Mouse (Mus musculus): ENCODE data around the gene Atm. TPM values are rescaled to one million over a fixed set of nuclear protein-coding genes. Genes with fewer than 3 reads are reported as not detected.

Gene Atm
- polyA plus RNA-seq, 1 experiment from 2014 or later, result 26.1 TPM

GRCm38 (mm10) chr9:53401146-53401545 is 135.4 kb downstream of the Atm start:
- Histone ChIP-seq H3K9me3 (ENCODE audit: control insufficient read depth, low read length) (no peaks in the 10 kb centered on the region), H3K4me3 (ENCODE audit: low read length) (no peak overlapping the region), H3K27ac (ENCODE audit: low read depth, low read length) (no peak overlapping the region), H3K9ac (ENCODE audit: low read depth, low read length) (no peak overlapping the region), H3K4me2 (replicated peaks; ENCODE audit: low read depth, low read length) (no peak overlapping the region), H3K36me3 (ENCODE audit: control insufficient read depth, insufficient read depth, low read length) (no peaks in the 10 kb centered on the region; the same call in 1 of the 2 replicates), H3K27me3 (ENCODE audit: control insufficient read depth, insufficient read depth, low read length) (no peaks in the 10 kb centered on the region), H3K4me1 (ENCODE audit: control insufficient read depth, insufficient read depth, low read length) (peaks cover 13% of the 10 kb centered on the region)
- WGBS, result 73% methylated on average over 8 of the region's 8 CpGs
- no peak for ATAC-seq (ENCODE audit: low FRiP score, low TSS enrichment)

- 60% methylated on average over 4 of the region's 4 CpGs for WGBS
- Histone ChIP-seq H3K9ac (ENCODE audit: low read depth, low read length) (no peak overlapping the region), H3K4me2 (replicated peaks; ENCODE audit: low read depth, low read length) (no peak overlapping the region), H3K4me1 (ENCODE audit: control insufficient read depth, insufficient read depth, low read length) (peaks cover 13% of the 10 kb centered on the region), H3K9me3 (ENCODE audit: control insufficient read depth, low read length) (no peaks in the 10 kb centered on the region), H3K36me3 (ENCODE audit: control insufficient read depth, insufficient read depth, low read length) (no peaks in the 10 kb centered on the region; the same call in 1 of the 2 replicates), H3K4me3 (ENCODE audit: low read length) (no peak overlapping the region), H3K27ac (ENCODE audit: low read depth, low read length) (no peak overlapping the region), H3K27me3 (ENCODE audit: control insufficient read depth, insufficient read depth, low read length) (no peaks in the 10 kb centered on the region)
- ATAC-seq (ENCODE audit: low FRiP score, low TSS enrichment), result no peak
Observed at GRCm38 (mm10) chr9:53400696-53401095, 135.8 kb downstream of the Atm start.

GRCm38 (mm10) chr9:53399537-53399936 is 137.0 kb downstream of the Atm start:
- Histone ChIP-seq H3K4me2 (replicated peaks; ENCODE audit: low read depth, low read length) (no peak overlapping the region), H3K36me3 (ENCODE audit: control insufficient read depth, insufficient read depth, low read length) (no peaks in the 10 kb centered on the region; the same call in 1 of the 2 replicates), H3K4me3 (ENCODE audit: low read length) (no peak overlapping the region), H3K27ac (ENCODE audit: low read depth, low read length) (no peak overlapping the region), H3K27me3 (ENCODE audit: control insufficient read depth, insufficient read depth, low read length) (no peaks in the 10 kb centered on the region), H3K4me1 (ENCODE audit: control insufficient read depth, insufficient read depth, low read length) (peaks cover 13% of the 10 kb centered on the region), H3K9ac (ENCODE audit: low read depth, low read length) (no peak overlapping the region), H3K9me3 (ENCODE audit: control insufficient read depth, low read length) (no peaks in the 10 kb centered on the region)
- WGBS, result 94% methylated on average over 8 of the region's 8 CpGs
- no peak for ATAC-seq (ENCODE audit: low FRiP score, low TSS enrichment)

- no peaks in the 10 kb centered on the region for H3K27me3 ChIP-seq (ENCODE audit: control insufficient read depth, insufficient read depth, low read length)
- H3K27ac ChIP-seq (ENCODE audit: low read depth, low read length), result no peak overlapping the region
- H3K4me1 ChIP-seq (ENCODE audit: control insufficient read depth, insufficient read depth, low read length), result peaks cover 13% of the 10 kb centered on the region
- no peak for ATAC-seq (ENCODE audit: low FRiP score, low TSS enrichment)
- WGBS, result 19% methylated on average over 5 of the region's 5 CpGs
- no peak overlapping the region for H3K4me3 ChIP-seq (ENCODE audit: low read length)
- H3K4me2 ChIP-seq (replicated peaks; ENCODE audit: low read depth, low read length), result no peak overlapping the region
- H3K36me3 ChIP-seq (ENCODE audit: control insufficient read depth, insufficient read depth, low read length), result no peaks in the 10 kb centered on the region; the same call in 1 of the 2 replicates
- H3K9me3 ChIP-seq (ENCODE audit: control insufficient read depth, low read length), result no peaks in the 10 kb centered on the region
- no peak overlapping the region for H3K9ac ChIP-seq (ENCODE audit: low read depth, low read length)
Observed at GRCm38 (mm10) chr9:53398388-53398700, 138.2 kb downstream of the Atm start.

GRCm38 (mm10) chr9:53397685-53398387 is 138.7 kb downstream of the Atm start:
- no peak for ATAC-seq (ENCODE audit: low FRiP score, low TSS enrichment)
- Histone ChIP-seq H3K4me1 (ENCODE audit: control insufficient read depth, insufficient read depth, low read length) (peaks cover 11% of the 10 kb centered on the region), H3K4me2 (replicated peaks; ENCODE audit: low read depth, low read length) (no peak overlapping the region), H3K36me3 (ENCODE audit: control insufficient read depth, insufficient read depth, low read length) (no peaks in the 10 kb centered on the region; the same call in none of the 2 replicates), H3K9ac (ENCODE audit: low read depth, low read length) (no peak overlapping the region), H3K27me3 (ENCODE audit: control insufficient read depth, insufficient read depth, low read length) (no peaks in the 10 kb centered on the region), H3K9me3 (ENCODE audit: control insufficient read depth, low read length) (no peaks in the 10 kb centered on the region), H3K4me3 (ENCODE audit: low read length) (no peak overlapping the region), H3K27ac (ENCODE audit: low read depth, low read length) (no peak overlapping the region)
- WGBS, result 77% methylated on average over 13 of the region's 13 CpGs

- Histone ChIP-seq H3K4me1 (ENCODE audit: control insufficient read depth, insufficient read depth, low read length) (peaks cover 2% of the 10 kb centered on the region), H3K4me2 (replicated peaks; ENCODE audit: low read depth, low read length) (no peak overlapping the region), H3K4me3 (ENCODE audit: low read length) (no peak overlapping the region), H3K36me3 (ENCODE audit: control insufficient read depth, insufficient read depth, low read length) (peaks cover 9% of the 10 kb centered on the region), H3K27ac (ENCODE audit: low read depth, low read length) (no peak overlapping the region), H3K9me3 (ENCODE audit: control insufficient read depth, low read length) (no peaks in the 10 kb centered on the region), H3K9ac (ENCODE audit: low read depth, low read length) (no peak overlapping the region), H3K27me3 (ENCODE audit: control insufficient read depth, insufficient read depth, low read length) (no peaks in the 10 kb centered on the region)
- WGBS, result 75% methylated on average over 7 of the region's 7 CpGs
- no peak for ATAC-seq (ENCODE audit: low FRiP score, low TSS enrichment)
Observed at GRCm38 (mm10) chr9:53390136-53390535, 146.4 kb downstream of the Atm start.

Small RNA genes lying within 50 kb of the gene (microRNA-seq; reads per million reads assigned to microRNA genes)
- not detected for gene Mir130c

Other genes starting within 250 kb of the Atm start
- gene Exph5, start 235.1 kb downstream of the Atm start, polyA plus RNA-seq (2014; fragmentation: Nextera tagmentation; extraction: Ambion mirVana), result 1.1 and 2.1 TPM in 2 replicates
- 15.5 and 25.3 TPM in 2 replicates for gene Kdelc2, start 152.7 kb downstream of the Atm start, polyA plus RNA-seq (2014; fragmentation: Nextera tagmentation; extraction: Ambion mirVana)
- gene 4930550C14Rik, start 134.4 kb downstream of the Atm start, polyA plus RNA-seq (2014; fragmentation: Nextera tagmentation; extraction: Ambion mirVana), result 1.5 and 2.7 TPM in 2 replicates
- gene Npat, start 307 bp upstream of the Atm start, polyA plus RNA-seq (2014; fragmentation: Nextera tagmentation; extraction: Ambion mirVana), result 15.4 and 25.3 TPM in 2 replicates
- 104 and 108 TPM in 2 replicates for gene Acat1, start 73.6 kb upstream of the Atm start, polyA plus RNA-seq (2014; fragmentation: Nextera tagmentation; extraction: Ambion mirVana)
- gene Cul5, start 133.3 kb upstream of the Atm start, polyA plus RNA-seq (2014; fragmentation: Nextera tagmentation; extraction: Ambion mirVana), result 43.3 and 57.4 TPM in 2 replicates
- 0.10 and 0.14 TPM in 2 replicates for gene Rab39, start 169.5 kb upstream of the Atm start, polyA plus RNA-seq (2014; fragmentation: Nextera tagmentation; extraction: Ambion mirVana)
- 7.6 and 11.2 TPM in 2 replicates for gene Slc35f2, start 234.8 kb upstream of the Atm start, polyA plus RNA-seq (2014; fragmentation: Nextera tagmentation; extraction: Ambion mirVana)

Measured in kidney, embryonic 14.5 days (tissue).